Mouse (Mus musculus) megakaryocyte, adult 5-6 weeks (primary cell): ENCODE data around the gene Invs. TPM values are rescaled to one million over a fixed set of nuclear protein-coding genes. Genes with fewer than 3 reads are reported as not detected.
"Not testable (repeated sequence)": the region's sequence is repeated elsewhere in the genome, so short reads cannot be mapped to it uniquely, and the experiment has no call there.

Experiments used
- ATAC-seq: 2 replicates; pipeline ENCODE4 v1.8.0; 2016; ENCODE audit warnings: mild to moderate bottlenecking, inconsistent platforms; ENCODE audit not compliant: poor library complexity, severe bottlenecking
- total RNA-seq, 2 experiments: library from RNA; stranded (forward) in 1 of 2; stranded (reverse) in 1 of 2; fragments of 153-499, 151-499 nt in 1 of 2; fragments of 221-1000, 200-1000 nt in 1 of 2; gene quantifications; 2 replicates each; pipeline versions ENCODE4 v1.2.3 to v1.2.4; 2015 to 2017

Gene Invs
- total RNA-seq, 2 experiments from 2014 or later = 4.0 TPM

GRCm38 (mm10) chr4:48327192-48327591 lies 47.6 kb downstream of the Invs start:
- no peak for ATAC-seq

GRCm38 (mm10) chr4:48328042-48328441 lies 48.5 kb downstream of the Invs start:
- no peak for ATAC-seq

GRCm38 (mm10) chr4:48332453-48333051 lies 53.0 kb downstream of the Invs start:
- no peak for ATAC-seq

- ATAC-seq = no peak
Observed at GRCm38 (mm10) chr4:48334927-48335763, 55.6 kb downstream of the Invs start.

GRCm38 (mm10) chr4:48342705-48343104 lies 63.1 kb downstream of the Invs start:
- ATAC-seq = no peak

GRCm38 (mm10) chr4:48362367-48362766 lies 82.8 kb downstream of the Invs start:
- no peak for ATAC-seq

GRCm38 (mm10) chr4:48371037-48371436 lies 91.5 kb downstream of the Invs start:
- no peak for ATAC-seq

GRCm38 (mm10) chr4:48380940-48381339 lies 101.4 kb downstream of the Invs start:
- ATAC-seq = no peak

- ATAC-seq = no peak
Observed at GRCm38 (mm10) chr4:48382506-48382905, 102.9 kb downstream of the Invs start.

GRCm38 (mm10) chr4:48396949-48397348 lies 117.4 kb downstream of the Invs start:
- ATAC-seq = no peak

GRCm38 (mm10) chr4:48403066-48403640 lies 123.6 kb downstream of the Invs start:
- ATAC-seq = no peak

- ATAC-seq = not testable (repeated sequence)
Observed at GRCm38 (mm10) chr4:48405724-48406491, 126.3 kb downstream of the Invs start.

- ATAC-seq = peak; percentile 82
Observed at GRCm38 (mm10) chr4:48407350-48408039, 127.9 kb downstream of the Invs start.

- no peak for ATAC-seq
Observed at GRCm38 (mm10) chr4:48413473-48413872, 133.9 kb downstream of the Invs start.

GRCm38 (mm10) chr4:48415838-48416335 lies 136.3 kb downstream of the Invs start:
- ATAC-seq = no peak

GRCm38 (mm10) chr4:48418831-48419468 lies 139.4 kb downstream of the Invs start:
- ATAC-seq = peak; percentile 88

- no peak for ATAC-seq
Observed at GRCm38 (mm10) chr4:48422633-48423032, 143.1 kb downstream of the Invs start.

- ATAC-seq = no peak
Observed at GRCm38 (mm10) chr4:48423738-48424137, 144.2 kb downstream of the Invs start.

GRCm38 (mm10) chr4:48427413-48427812 lies 147.9 kb downstream of the Invs start:
- no peak for ATAC-seq

GRCm38 (mm10) chr4:48428054-48428453 lies 148.5 kb downstream of the Invs start:
- ATAC-seq = no peak
